Mouse (Mus musculus) effector memory CD4-positive, alpha-beta T cell, adult 5 months (primary cell): Measurements from ENCODE around the gene Snu13. TPM values are rescaled to one million over a fixed set of nuclear protein-coding genes. Genes with fewer than 3 reads are reported as not detected.

Source experiments
- polyA plus RNA-seq: library from polyadenylated mRNA; unstranded; fragments of 100-300 nt; shearing (Covaris generic); gene quantifications from one replicate; pipeline ENCODE4 v1.2.1, GENCODE M21; 2017

The Snu13 gene
- polyA plus RNA-seq = 238 TPM

GRCm38 (mm10) chr15:82047080-82047883 lies at the start of gene Snu13:
Snu13 (minus strand) TSS chr15:82047598.

GRCm38 (mm10) chr15:82069898-82070297 lies 22.5 kb upstream of the Snu13 start, which contains the start of gene Mei1:
Mei1 (plus strand) TSS chr15:82069996.

DNA sequence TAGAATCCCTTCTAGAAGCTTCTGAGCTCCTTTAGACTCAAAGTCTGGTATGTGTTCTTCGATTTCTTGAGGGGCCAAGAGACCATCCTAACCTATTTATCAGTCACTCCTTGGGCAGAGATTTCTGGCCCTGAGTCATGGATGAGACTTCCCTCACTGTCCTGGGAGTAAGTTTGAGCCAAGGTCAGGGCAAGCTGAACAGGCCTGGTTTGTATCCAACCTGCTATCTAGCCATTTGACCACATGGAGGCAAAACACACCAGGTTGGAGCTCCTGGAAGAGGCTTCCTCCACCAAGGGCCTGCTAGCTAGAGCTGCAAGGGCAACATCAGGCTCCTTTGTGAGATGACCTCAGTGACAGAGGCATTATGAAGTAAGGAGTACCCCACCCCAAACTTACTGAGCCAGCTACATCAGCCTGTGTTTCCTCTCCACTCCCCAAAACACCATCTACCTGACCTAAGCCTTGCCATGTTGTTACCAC lies 11.4 kb upstream of the Snu13 start, which contains the start of gene 4930407I10Rik:
Gene 4930407I10Rik (plus strand): TSS at position 433 of the 483 bp plus-strand sequence.

DNA sequence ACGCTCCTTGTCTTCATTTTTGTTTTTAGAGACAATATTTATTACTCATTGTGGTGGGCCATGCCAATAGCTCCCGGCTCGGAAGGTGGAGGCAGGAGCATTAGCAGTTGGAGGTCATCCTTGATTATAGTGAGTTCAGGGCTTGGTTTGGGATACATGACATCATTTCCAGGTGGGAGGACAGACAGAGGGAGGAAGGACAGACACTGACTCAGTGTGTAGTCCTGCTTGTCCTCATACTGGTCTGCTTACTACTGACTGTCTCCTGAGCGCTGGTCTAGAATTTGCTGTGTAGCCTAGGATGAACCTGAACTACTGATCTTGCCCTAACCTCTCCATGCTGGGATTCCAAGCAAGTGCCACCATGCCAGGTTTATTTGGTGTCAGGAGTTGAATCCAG lies 13.6 kb downstream of the Snu13 start, which contains the start of gene Desi1:
Gene Desi1 (minus strand): TSS at position 101 of the 400 bp plus-strand sequence.

Other genes with a start within 250 kb of the Snu13 start
- gene Tef, start 245.2 kb downstream of the Snu13 start, polyA plus RNA-seq = 30.6 TPM
- gene Tob2, start 188.8 kb downstream of the Snu13 start, polyA plus RNA-seq = 535 TPM
- 75.8 TPM for gene Phf5a, start 175.7 kb downstream of the Snu13 start, polyA plus RNA-seq
- gene Aco2, start 175.3 kb downstream of the Snu13 start, polyA plus RNA-seq = 115 TPM
- 32.1 TPM for gene Polr3h, start 121.4 kb downstream of the Snu13 start, polyA plus RNA-seq
- gene Csdc2, start 110.8 kb downstream of the Snu13 start, polyA plus RNA-seq = not detected
- 7.9 TPM for gene Pmm1, start 86.7 kb downstream of the Snu13 start, polyA plus RNA-seq
- gene 1700029P11Rik, start 67.1 kb downstream of the Snu13 start, polyA plus RNA-seq = not detected
- 36.4 TPM for gene Xrcc6, start 59.8 kb downstream of the Snu13 start, polyA plus RNA-seq
- gene Desi1, start 13.7 kb downstream of the Snu13 start, polyA plus RNA-seq = 29.9 TPM
- gene 4930407I10Rik, start 11.6 kb upstream of the Snu13 start, polyA plus RNA-seq = not detected
- not detected for gene Mei1, start 22.4 kb upstream of the Snu13 start, polyA plus RNA-seq
- gene Ccdc134, start 80.3 kb upstream of the Snu13 start, polyA plus RNA-seq = 31.0 TPM
- 179 TPM for gene Srebf2, start 99.6 kb upstream of the Snu13 start, polyA plus RNA-seq
- gene Shisa8, start 165.2 kb upstream of the Snu13 start, polyA plus RNA-seq = not detected
- gene Tnfrsf13c, start 176.8 kb upstream of the Snu13 start, polyA plus RNA-seq = 0.56 TPM
- 0.84 TPM for gene Cenpm, start 197.2 kb upstream of the Snu13 start, polyA plus RNA-seq
- not detected for gene 1500009C09Rik, start 204.8 kb upstream of the Snu13 start, polyA plus RNA-seq
- not detected for gene Sept3, start 227.3 kb upstream of the Snu13 start, polyA plus RNA-seq